Mouse (Mus musculus): ENCODE data around the gene Stk32b.

Gene Stk32b

DNA sequence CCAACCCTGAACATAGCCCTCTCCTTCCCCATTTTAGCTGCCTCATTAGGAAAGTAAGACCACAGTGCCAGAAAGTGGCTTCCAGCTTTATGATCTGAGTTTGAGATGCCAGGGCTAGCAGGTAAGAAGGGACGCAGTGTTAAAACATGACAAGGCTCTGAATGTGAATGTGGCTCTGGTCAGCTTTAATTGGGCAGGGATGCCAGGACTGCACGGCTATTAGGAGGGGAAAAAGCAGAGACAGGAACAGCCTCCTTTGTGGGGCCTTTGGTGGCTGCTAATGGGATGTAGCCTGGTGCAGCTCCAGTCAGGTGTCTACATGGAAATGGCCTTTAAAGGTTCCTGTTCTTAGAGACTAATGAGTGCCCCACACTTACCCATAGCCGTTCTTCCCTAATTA, 52.0 kb downstream of the Stk32b start:
- DNase-seq (ENCODE audit: low spot score in 2 of 2), result no peak

DNA sequence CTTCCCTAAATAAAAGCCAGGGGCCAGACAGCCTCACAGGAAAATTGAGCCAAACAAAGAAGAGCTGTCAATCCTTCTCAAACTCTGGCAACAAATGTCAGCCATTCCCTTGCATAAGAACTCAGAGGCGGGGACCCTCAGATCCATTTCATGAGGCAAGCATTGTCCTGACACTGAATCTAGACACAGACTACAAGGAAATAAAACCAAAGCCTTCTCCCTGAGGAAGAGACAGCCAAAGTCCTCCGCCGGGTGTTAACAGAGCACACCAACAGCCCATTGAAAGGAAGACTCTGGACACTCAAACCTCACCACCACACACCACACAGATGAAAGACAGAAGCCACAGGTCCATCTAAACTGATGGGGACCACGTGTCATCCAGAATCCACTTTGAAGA, 57.8 kb downstream of the Stk32b start:
- DNase-seq (ENCODE audit: low spot score in 2 of 2), result no peak

DNA sequence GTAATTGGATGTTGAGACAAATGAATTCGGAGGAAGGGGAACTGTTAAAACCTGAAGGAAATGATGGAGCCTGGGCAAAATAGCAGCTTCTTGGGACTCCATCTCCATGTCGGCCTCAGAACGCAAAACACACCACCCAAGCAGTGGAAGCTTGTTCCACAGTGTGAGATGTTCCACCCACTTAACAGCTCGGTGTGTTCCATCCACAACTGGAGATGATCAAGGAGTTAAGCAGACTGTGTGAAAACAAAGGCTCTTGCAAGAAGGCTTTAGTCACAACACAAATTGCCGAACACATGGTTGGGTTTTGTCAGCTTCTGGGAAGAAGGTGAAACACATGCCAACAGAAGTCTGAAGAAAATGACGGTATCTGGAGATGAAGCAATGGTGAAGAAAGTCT, 59.2 kb downstream of the Stk32b start:
- DNase-seq (ENCODE audit: low spot score in 2 of 2), result no peak

DNA sequence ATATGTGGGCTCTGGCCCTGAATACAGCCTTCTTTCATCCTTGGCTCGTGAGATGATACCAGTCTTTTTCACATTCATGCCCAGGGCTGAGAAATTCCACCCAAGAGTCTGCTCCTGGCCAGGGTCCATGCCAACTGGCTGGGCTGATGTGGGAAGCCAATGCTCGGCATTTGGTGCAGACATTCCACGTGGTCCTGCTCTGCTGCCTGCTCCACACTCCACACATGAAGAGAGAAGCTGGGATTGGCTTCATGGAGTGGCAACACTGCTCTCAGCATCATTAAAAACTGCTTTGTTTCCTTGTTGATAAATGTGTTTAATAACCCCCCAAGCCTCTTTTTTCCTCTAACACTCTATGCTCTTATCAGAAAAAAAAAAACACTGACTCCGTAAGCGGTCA, 61.8 kb downstream of the Stk32b start:
- DNase-seq (ENCODE audit: low spot score in 2 of 2), result peak in 1 of 2 experiments; percentile 48

DNA sequence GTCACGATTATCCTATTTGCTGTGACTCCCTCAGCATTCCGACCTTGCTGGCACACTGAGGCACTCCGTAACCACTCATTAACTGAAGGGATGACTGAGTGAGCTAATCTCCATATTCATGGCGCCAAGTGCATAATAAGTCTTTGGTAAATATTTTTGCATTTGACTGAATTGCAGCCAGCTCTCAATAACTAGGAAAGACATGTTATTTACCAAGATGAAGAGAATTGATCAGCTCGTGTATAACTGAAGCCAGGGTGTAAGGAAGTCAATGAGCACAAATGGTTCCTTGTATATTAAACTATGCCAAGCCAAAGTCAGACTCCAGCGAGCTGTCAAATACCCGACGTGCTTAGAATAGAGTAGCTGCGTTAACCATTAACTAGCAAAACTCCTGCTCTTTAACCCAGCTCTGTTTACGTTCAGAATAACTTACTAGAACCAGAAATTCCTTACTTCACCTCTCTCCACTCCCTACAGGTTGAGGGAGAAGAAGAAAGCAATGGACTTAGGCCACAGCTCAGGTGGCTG, 66.2 kb downstream of the Stk32b start:
- peak in 1 of 2 experiments; percentile 29 for DNase-seq (ENCODE audit: low spot score in 2 of 2)

DNA sequence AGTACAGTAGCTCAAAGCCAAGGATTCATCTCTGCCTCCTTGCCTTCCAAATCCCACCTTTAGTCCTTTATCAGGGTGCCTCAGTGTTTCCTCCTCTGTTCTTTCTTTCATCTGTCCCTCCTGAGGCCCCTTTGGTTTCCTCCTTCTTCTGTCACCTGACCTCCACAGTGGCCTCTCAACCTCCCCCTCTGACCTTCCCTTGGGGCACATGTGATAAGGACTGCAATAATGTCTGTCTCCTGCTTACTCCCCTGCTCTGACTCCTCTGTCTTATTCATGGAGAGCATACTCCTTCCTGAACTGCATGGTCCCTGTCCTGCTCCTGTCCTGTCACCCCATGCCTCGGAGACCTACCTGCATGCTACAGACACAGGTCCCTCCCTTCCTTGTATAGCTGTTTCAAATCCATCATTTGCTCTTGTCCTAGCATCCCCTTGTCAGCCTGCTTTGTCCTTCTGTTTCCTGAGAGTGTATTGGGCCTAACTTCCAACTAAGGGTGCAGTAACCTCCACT, 66.8 kb downstream of the Stk32b start:
- DNase-seq (ENCODE audit: low spot score in 2 of 2), result peak in 1 of 2 experiments; percentile 47

DNA sequence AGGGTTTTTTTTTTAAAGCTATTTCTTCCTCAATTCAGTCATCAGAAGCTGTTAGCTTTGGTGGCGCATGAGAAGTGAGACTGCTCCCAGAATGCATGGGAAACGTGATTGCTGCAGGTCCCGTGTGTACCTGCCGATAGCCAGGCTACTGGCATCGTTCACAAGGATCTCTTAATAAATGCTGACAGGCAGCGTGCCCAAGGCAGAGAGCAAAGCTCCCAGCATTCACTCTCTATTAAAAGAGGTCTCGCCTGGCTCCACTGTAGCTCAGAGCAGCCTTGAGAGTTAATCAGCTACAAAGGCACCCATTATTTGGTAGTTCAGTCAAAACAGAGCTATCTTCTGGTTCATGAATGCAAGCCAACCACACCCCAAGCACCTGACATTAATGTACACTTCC, 72.9 kb downstream of the Stk32b start:
- peak in 1 of 2 experiments; percentile 43 for DNase-seq (ENCODE audit: low spot score in 2 of 2)

DNA sequence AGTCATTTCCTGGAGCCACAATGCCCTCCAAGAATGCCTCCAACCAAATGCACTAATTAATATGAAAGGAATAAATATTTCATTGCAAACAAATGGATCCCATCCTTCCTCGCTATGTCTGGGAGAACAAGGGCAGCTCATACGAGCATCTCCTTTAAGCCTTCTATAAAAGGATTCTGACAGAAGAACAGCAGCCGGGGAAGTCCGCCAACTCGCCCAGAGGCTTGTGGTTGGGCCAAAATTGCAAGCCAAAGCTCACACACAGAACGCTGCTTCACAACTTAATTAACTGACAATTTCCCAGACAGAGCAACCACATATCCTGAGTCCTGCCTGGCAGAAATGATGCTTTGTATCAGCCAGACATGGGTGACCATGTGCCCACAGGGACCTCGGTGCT, 74.5 kb downstream of the Stk32b start:
- DNase-seq (ENCODE audit: low spot score in 2 of 2), result peak in 1 of 2 experiments; percentile 12

DNA sequence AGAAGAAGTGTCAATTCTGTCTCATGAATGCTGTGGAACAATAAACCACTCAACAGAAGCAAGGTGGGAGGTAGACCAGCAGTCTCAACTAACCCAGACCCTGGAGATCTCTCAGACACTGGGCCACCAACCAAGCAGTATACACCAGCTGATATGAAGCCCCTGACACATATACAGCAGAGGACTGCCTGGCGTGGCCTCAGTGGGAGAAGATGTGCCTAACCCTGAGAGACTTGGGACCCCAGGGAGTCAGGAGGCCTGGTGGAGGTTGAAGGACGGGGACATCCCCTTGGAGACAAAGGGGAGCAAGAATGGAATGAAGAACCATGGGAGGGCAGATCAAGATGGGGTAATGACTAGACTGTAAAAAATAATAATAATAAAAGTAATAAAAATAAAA, 82.2 kb downstream of the Stk32b start:
- DNase-seq (ENCODE audit: low spot score in 2 of 2), result no peak

DNA sequence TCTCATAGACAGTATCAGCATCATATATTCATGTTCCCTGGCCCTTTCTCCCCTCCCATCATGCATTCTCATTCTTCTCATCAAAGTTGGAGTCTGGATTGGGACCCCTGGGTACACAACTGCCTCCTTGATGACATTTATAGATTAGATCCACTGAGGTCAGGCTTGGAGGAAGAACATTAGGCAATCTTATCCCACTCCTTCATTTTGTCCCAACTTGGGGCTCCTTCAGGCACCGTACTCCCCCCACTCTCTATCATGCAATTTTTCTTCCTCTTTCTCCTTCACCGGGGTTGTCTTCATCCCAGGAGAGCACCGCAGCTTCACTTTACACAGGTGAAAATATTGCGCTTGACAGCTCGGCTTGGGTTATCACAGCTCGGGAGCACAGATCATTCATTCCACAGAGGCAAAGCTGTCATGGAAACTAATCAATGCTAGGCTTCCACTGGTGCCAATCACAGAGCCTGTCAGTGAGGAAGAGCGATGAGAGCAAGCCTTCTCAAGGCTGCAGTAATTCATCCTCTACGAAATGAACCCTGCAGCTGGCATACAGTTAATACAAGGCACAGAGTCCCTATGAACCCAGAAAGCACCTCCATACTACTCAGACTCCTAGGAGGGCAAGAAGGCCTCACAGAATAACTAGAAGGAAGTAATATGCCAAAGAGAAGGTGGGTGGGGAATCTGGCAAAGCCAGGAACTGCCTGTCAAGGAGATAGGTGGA, 89.4 kb downstream of the Stk32b start:
- DNase-seq (ENCODE audit: low spot score in 2 of 2), result peak in 1 of 2 experiments; percentile 23

DNA sequence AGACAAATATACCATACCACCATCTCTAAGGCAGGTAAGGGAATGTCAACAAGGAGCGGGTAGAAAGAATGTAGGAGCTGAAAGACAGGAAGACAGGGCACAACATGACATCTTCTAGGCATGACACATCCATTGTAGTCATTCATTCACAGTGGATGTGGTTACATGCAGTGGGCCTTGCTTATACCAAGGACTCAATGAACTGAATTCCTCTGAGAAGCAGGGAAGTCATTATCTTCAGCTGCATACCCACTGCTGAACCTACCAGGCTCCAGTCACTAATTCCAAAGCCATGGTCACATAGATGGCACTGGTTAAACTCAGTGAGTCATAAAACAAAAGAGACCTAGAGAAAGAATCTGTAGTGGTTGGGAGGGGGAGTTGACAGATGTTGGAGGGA, 105.1 kb downstream of the Stk32b start:
- DNase-seq (ENCODE audit: low spot score in 2 of 2), result peak in 1 of 2 experiments; percentile 6

DNA sequence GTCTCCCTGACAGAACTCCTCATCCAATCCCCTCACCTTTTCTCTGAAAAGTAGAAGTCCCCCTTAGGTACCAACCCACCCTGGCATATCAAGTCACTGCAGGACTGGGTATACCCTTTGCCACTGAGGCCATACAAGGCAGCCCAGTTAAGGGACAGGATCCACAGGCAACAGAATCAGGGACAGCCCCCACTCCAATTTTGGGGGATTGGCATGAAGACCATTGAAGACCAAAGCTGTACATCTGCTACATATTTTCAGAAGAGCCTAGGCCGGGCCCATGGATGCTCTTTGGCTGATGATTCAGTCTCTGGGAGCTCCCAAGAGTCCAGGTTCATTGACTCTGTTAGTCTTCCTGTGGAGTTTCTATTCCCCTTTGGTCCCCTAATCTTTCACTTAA, 117.4 kb downstream of the Stk32b start:
- DNase-seq (ENCODE audit: low spot score in 2 of 2), result peak in 1 of 2 experiments; percentile 47

DNA sequence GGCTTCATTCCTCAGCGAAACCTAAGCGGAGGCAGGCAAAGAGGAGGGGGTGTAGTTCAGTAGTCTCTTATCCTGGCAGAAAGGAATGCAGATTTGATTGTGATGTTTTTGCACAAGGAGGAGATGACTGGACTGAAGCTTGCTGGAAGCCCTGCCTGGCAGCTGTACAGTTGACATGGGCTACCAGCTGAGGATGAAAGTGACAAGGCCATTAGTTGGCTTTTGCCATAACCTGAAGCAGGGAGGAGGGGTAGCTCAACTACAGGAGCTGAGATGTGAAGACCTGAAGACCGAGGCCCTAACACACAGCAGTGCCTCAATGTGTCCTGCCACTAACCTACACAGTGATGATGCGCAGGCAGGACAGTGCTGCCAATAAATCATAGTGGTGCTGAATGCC, 118.7 kb downstream of the Stk32b start:
- peak in 1 of 2 experiments; percentile 35 for DNase-seq (ENCODE audit: low spot score in 2 of 2)

DNA sequence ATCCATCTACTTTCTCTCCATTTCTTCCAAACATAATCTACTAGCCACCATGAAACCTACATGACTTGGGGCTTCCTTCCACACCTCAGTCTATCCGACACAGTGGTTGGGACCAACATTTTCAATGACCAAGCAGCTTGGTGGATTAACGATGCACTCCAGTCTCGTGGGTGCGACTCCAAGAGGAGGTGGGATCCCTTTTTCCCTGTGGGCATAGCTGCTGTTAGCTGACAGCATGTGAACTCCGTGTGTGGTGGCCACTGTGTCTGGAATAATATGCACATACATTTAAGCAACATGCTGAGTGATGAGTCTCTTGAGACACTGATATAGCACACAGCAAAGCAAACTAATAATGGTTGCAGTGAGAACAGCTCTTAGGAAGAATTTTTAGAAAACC, 124.6 kb downstream of the Stk32b start:
- peak in 1 of 2 experiments; percentile 51 for DNase-seq (ENCODE audit: low spot score in 2 of 2)

DNA sequence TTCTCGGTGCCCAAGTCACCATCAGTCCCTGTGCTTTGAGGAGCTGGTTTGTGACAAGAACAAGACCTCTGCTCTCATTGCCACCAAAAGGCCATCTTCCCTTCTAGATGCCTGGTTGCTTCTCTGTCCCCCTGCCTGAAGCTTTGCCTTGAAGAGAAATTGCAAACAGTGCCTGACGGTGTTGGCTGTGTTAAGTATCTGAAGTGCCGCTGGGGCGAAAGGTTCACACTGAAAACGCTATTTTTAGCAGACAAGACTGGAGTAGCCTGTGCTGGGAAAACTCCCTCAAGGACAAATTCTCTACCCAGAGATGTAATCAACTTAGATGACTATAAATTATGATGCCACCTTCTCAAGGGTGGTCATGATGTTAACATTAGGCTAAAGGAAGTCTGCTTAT, 129.1 kb downstream of the Stk32b start:
- DNase-seq (ENCODE audit: low spot score in 2 of 2), result peak in 1 of 2 experiments; percentile 28

DNA sequence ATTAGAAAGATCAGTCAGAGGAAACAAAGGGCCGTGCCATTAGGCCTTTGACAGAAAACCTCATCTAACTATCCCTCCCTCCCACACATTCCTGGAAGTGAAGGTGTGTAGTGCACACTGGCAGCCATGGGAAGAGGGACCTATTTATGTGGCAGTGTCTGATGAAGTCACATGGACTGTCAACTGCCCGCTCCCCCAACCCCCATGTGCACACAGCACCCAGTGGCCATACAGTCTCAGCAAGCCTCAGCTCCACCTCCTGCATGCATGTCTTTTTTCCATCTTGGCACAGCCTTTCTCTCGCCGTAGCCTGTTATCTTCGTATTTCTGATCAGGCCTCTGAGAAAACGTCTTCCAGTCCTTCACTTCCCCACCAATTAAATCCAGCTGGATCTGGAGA, 130.9 kb downstream of the Stk32b start:
- DNase-seq (ENCODE audit: low spot score in 2 of 2), result peak in 1 of 2 experiments; percentile 33

DNA sequence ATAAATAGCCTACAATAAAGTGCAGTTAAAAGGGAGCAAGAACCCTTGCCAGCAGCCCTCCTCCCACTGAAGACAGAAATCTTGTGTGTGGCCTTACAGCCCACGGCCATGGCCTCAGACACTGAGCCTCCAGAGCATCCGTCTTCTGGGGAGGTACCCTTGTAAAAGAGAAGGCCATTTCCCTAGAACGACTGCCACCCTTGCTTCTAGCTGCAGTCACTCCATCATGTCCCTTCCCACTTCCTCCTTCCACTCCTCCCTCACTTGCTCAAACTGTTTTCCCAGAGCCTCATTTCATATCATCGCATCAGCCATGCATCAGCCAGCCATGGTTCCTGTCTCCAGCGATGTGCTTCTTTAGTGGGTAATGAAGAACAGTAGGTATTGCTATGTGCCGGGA, 141.5 kb downstream of the Stk32b start:
- no peak for DNase-seq (ENCODE audit: low spot score in 2 of 2)

DNA sequence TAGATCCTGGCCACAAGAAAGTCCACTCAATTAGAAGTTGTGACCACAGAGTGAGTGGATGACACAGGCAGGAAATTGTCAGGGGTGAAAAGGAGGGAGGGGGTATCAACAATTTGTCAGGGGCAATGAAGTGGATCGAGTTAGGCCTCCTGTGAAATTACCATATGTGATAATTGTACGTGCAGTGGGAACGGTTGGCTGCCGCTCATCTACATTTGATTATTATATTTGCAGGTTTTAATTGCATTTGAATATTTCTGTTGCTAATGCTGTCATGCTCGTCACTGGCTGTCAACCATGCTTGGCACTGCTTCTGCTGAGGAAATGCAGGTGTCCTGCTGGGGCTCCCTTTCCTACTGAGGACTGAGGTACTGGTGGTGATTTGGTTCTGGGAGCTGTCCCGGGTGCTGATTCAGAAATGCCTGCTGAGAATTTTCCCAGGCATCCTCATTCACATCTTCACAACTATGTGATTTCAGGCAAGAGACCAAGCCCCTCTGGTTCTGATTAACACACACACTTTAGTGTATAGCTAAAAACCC, 159.6 kb downstream of the Stk32b start:
- no peak for DNase-seq (ENCODE audit: low spot score in 2 of 2)

DNA sequence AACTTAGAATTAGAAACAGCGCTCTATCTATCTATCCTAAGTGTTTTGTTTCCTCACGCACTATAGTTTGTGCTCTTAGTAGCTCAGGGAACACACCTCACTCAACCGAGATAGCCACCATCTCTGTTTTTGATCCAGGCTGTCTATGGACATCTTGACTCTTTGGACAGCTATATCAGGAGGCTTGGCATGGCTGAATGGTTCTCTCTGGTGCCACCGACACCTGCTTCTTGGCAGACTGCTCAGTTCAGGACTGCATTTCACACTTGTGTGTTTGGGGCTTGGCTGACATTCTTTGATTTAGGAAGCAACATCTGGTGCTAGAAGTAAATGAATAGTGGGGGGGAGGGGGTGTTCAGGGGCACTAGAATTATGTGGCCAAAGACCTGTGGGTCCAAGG, 162.7 kb downstream of the Stk32b start:
- no peak for DNase-seq (ENCODE audit: low spot score in 2 of 2)

DNA sequence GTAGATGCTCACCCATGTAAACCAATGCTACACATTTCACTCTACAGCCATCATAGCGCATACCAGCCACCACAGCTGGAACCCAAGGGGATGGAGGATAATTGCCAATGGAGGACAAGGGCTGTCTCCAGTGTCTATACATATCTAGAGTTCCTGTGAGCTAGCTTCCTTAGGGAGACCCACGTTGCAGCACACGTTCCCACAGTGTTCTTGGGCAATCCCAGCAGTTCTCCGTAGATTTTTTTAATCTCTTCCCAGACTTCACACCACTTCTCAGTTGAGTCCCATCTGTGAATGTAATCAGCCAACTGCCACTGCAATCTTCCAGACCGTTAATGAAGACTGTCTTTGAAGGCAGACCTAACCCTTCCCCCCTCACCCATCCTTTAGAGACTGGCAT, 165.3 kb downstream of the Stk32b start:
- peak in 1 of 2 experiments; percentile 22 for DNase-seq (ENCODE audit: low spot score in 2 of 2)

DNA sequence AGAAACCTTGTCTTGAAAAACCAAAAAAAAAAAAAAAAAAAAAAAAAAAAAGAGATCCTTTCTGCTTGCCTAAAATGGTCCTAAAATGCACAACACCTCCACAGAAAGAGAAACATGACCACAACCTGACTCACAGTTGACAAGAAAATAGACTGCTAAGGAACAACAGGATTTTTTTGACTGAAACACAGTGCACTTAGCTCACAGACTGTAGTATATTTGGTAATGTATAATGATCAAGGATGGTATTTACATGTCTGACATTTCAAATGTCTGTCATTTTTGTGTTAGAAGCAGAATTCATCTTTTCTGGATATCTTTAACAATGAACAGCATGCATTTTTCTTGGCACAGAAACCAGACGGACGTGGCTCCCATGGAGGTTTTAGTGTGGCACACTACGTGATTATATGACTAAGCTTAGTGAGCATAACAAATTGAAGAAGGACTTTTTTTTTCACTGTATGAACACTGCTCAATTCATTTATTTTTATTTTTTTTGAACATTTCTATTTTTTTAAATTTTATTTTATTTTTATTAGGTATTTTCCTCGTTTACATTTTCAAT, 181.2 kb downstream of the Stk32b start:
- DNase-seq (ENCODE audit: low spot score in 2 of 2), result no peak

DNA sequence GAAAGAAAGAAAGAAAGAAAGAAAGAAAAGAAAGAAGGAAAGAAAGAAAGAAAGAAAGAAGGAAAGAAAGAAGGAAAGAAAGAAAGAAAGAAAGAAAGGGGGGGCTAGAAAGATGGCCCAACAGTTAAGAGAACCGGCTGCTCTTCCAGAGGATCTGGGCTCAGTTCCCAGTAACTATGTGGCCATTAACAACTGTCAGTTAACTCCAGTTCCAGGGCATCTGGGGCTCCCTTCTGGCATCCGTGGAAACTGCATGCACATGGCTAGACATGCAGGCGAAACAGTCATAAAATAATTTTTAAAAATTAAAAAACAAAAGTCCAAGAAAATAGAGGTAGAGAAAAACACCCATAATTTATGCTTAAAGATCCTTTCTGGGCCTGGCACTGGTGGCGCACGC, 181.7 kb downstream of the Stk32b start:
- no peak for DNase-seq (ENCODE audit: low spot score in 2 of 2)

DNA sequence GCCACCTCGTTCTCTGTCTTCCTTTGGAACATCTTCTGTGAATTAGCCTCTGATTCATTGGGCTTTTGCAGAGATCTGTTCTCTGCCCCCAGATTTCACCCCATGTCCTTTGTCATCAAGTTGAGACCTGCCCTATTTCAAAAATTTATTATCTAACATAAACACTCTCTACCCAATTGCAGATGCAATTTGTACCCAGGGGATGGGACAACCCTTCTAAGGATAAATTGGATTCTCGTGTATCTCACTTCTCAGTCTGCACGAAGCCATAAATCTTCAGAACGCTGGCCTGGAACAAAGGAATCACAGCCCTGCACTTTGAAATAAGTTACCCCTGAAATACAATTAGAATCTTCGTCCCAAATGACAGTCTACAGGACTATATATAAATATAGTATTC, 191.6 kb downstream of the Stk32b start:
- no peak for DNase-seq (ENCODE audit: low spot score in 2 of 2)

Measured in urinary bladder, postnatal 4 days (tissue).